Mouse (Mus musculus) hindbrain, embryonic 11.5 days (tissue): ENCODE measurements around the gene Hacd1. TPM values are rescaled to one million over a fixed set of nuclear protein-coding genes. Genes with fewer than 3 reads are reported as not detected.

Experiments
- ATAC-seq: fragments of 200-750 bp; cut with Nextera tagmentation; 2 replicates; pipeline ENCODE4 v1.8.0; 2017; ENCODE audit warnings: mild to moderate bottlenecking, moderate TSS enrichment, moderate library complexity; ENCODE audit not compliant: low FRiP score
- DNase-seq: peaks from one replicate; pipeline ENCODE4 v3.0.0-alpha.2; 2015; ENCODE audit warnings: low spot score
- H3K27ac ChIP-seq: fragments of 300-500 bp; sonication (generic); 2 replicates; pipeline ENCODE4 v1.5.1; 2014; ENCODE audit warnings: mild to moderate bottlenecking, low read depth, low read length
- H3K27me3 ChIP-seq: fragments of 300-500 bp; sonication (generic); 2 replicates; pipeline ENCODE4 v1.6.1; 2014; ENCODE audit warnings: mild to moderate bottlenecking, low read length, moderate library complexity, mixed read lengths; ENCODE audit not compliant: control insufficient read depth, insufficient read depth
- H3K36me3 ChIP-seq: fragments of 300-500 bp; sonication (generic); 2 replicates; pipeline ENCODE4 v1.6.1; 2014; ENCODE audit warnings: mild to moderate bottlenecking, low read length, moderate library complexity, mixed read lengths; ENCODE audit not compliant: control insufficient read depth, insufficient read depth
- H3K4me1 ChIP-seq: fragments of 300-500 bp; sonication (generic); replicated peaks from 2 replicates; pipeline ENCODE4 v1.6.1; 2014; ENCODE audit warnings: low read length, mixed read lengths; ENCODE audit not compliant: control insufficient read depth, insufficient read depth
- H3K4me2 ChIP-seq: fragments of 300-500 bp; sonication (generic); replicated peaks from 2 replicates; pipeline ENCODE4 v1.6.1; 2014; ENCODE audit warnings: mild to moderate bottlenecking, low read depth, low read length
- H3K4me3 ChIP-seq: fragments of 300-500 bp; sonication (generic); 2 replicates; pipeline ENCODE4 v1.5.1; 2014; ENCODE audit warnings: low read depth, low read length
- H3K9ac ChIP-seq: fragments of 300-500 bp; sonication (generic); 2 replicates; pipeline ENCODE4 v1.6.1; 2014; ENCODE audit warnings: low read depth, low read length
- H3K9me3 ChIP-seq: fragments of 300-500 bp; sonication (generic); 2 replicates; pipeline ENCODE4 v1.6.1; 2016; ENCODE audit warnings: low read length; ENCODE audit not compliant: control insufficient read depth
- WGBS: fragments of 180-500 bp; shearing (Covaris S2); extraction: QIAGEN DNeasy Blood & Tissue Kit; methylation state at CpG from one replicate; pipeline ENCODE4 v1.1.7; 2014; 5-methylcytosine and 5-hydroxymethylcytosine counted together
- polyA plus RNA-seq: library from polyadenylated mRNA; unstranded; fragments of >200 nt; fragmentation: Nextera tagmentation; extraction: Ambion mirVana; gene quantifications from 2 replicates; pipeline ENCODE4 v1.2.1, GENCODE M21; 2014

Gene Hacd1
- polyA plus RNA-seq, 1 experiment from 2014 or later, result 50.9 TPM

DNA sequence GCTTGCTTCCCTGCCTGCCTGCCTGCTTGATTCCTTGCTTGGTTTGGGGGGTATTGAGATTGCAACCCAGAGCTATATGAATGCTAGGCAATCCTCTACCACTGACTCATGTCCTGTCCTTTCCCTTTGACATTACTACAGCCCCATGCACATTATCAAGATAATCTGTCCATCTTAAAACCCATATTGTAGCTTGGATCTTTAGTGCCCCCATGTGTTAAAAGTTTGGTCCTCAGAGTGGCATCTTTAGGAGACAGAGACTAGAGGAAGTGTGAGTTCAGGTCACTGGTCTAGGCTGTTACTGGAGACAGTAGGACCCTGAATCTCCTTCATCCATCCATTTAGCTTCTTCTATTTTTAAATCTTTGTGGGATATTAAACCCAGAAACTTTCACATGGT, 123.7 kb downstream of the Hacd1 start:
- Histone ChIP-seq H3K9me3 (no peaks in the 10 kb centered on the region), H3K27ac (no peak overlapping the region), H3K36me3 (no peaks in the 10 kb centered on the region), H3K4me2 (no peak overlapping the region), H3K4me1 (no peaks in the 10 kb centered on the region), H3K9ac (no peak overlapping the region), H3K27me3 (no peaks in the 10 kb centered on the region), H3K4me3 (no peak overlapping the region)
- no peak for DNase-seq
- ATAC-seq, result no peak

DNA sequence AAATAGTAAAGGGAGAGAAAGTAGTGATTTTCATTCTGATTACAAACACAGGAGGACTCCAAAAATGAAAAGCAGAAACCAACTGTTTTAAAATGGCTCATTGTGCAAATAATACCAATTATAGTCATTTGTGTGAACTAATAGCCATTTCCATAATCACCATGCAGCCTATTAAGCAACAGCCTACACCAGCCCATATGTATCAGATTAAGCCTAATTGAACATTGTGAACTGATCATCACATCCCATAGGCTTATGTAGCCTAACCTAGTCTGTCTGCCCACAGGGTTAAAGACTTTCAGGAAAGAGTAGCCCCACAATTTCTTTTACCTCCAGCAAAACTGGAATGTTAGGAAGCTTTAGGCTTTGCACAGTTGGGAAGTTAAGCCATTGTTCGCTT, 125.2 kb downstream of the Hacd1 start:
- H3K27ac ChIP-seq, result no peak overlapping the region
- WGBS, result 88% methylated on average over 1 of the region's 1 CpGs

DNA sequence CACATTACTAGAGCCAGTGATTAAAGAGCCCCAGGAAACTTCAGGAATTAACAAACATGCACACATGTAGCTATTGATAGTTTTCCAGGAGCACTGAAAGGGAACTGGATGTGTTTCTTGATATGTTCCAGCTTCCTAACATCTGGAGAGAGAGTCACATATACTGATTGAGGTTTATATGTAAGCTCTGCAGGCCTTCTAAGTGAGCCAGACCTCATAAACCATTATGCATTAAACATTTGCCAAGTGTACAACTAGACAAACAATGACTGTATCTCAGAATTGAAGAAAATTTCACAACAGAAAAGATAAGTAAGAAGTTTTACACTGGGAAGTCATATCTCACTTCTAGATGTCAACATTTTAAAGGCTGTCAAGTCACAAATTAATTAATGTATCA, 167.4 kb downstream of the Hacd1 start:
- Histone ChIP-seq H3K4me2 (no peak overlapping the region), H3K36me3 (no peaks in the 10 kb centered on the region), H3K9me3 (no peaks in the 10 kb centered on the region), H3K4me1 (no peaks in the 10 kb centered on the region), H3K4me3 (no peak overlapping the region), H3K27ac (no peak overlapping the region), H3K27me3 (no peaks in the 10 kb centered on the region), H3K9ac (no peak overlapping the region)
- no peak for ATAC-seq
- DNase-seq, result no peak

More for the DNA sequence above, 125.2 kb downstream of the Hacd1 start:
- Histone ChIP-seq H3K36me3 (no peaks in the 10 kb centered on the region), H3K4me3 (no peak overlapping the region), H3K4me1 (no peaks in the 10 kb centered on the region), H3K27me3 (no peaks in the 10 kb centered on the region), H3K4me2 (no peak overlapping the region), H3K9ac (no peak overlapping the region), H3K9me3 (no peaks in the 10 kb centered on the region)
- DNase-seq, result no peak
- no peak for ATAC-seq

DNA sequence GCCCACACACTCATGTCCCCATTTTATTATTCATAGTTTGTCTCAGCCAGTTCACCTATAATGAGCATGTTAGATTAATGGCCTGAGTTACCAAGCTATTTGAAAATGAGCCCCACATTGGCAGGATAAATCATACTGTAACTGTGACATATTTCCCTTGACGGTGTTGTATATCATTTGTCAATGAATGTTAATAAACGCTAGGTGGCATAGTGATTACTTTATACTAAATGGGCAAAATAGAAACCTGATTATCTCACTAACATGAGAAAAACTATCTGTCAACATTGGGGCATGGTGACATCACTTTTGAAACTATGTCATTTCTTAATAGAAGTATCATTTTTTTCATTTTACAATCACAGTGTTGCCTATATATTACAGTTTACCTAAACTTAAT, 198.5 kb downstream of the Hacd1 start:
- H3K27me3 ChIP-seq, result no peaks in the 10 kb centered on the region
- no peak for DNase-seq
- no peak overlapping the region for H3K4me3 ChIP-seq
- no peak overlapping the region for H3K27ac ChIP-seq
- no peak overlapping the region for H3K9ac ChIP-seq
- ATAC-seq, result no peak
- no peak overlapping the region for H3K4me2 ChIP-seq
- 75% methylated on average over 2 of the region's 2 CpGs for WGBS
- H3K36me3 ChIP-seq, result no peaks in the 10 kb centered on the region
- no peaks in the 10 kb centered on the region for H3K9me3 ChIP-seq
- no peaks in the 10 kb centered on the region for H3K4me1 ChIP-seq

DNA sequence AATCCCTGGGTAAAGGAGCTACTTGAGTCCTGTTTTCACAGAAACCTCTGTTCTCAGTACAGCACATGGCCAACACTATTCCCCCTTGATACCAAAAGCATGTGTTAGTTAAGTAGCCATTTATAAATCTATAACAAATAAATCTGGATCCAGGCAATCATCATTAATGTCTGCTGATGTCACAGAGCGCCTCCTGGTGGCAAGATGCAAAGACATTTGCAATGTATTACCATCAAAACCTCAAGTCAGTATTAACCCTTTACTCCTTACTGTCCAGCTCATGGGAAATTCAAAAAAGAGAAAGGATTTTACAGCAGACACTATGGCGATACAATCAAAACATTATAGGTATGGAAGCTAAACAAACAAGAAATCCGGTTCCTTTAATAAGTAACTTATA, 200.4 kb downstream of the Hacd1 start:
- Histone ChIP-seq H3K4me2 (no peak overlapping the region), H3K27me3 (no peaks in the 10 kb centered on the region), H3K27ac (no peak overlapping the region), H3K9ac (no peak overlapping the region), H3K36me3 (no peaks in the 10 kb centered on the region), H3K4me1 (no peaks in the 10 kb centered on the region), H3K4me3 (no peak overlapping the region), H3K9me3 (no peaks in the 10 kb centered on the region)
- DNase-seq, result peak; percentile 37
- 61% methylated on average over 3 of the region's 3 CpGs for WGBS
- no peak for ATAC-seq

DNA sequence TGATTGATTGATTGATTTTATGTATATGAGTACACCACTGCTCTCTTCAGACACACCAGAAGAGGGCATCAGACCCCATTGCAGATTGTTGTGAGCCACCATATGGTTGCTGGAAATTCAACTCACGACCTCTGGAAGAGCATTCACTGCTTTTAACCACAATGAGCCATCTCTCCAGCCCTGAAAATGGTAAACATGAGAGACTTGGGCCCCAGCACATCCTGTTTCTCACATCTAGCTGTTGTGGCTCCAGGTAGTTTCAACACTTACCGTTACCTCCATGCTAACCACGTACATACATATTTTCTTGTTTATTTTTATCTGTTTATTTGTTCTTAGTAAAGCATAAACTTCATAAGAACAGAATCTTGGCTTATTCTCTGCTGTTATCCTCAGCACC, 219.6 kb downstream of the Hacd1 start:
- Histone ChIP-seq H3K27ac (no peak overlapping the region), H3K27me3 (no peaks in the 10 kb centered on the region), H3K4me2 (no peak overlapping the region), H3K36me3 (no peaks in the 10 kb centered on the region), H3K9ac (no peak overlapping the region), H3K4me3 (no peak overlapping the region), H3K9me3 (no peaks in the 10 kb centered on the region), H3K4me1 (no peaks in the 10 kb centered on the region)
- 83% methylated on average over 3 of the region's 3 CpGs for WGBS
- DNase-seq (no peak), ATAC-seq (no peak)

DNA sequence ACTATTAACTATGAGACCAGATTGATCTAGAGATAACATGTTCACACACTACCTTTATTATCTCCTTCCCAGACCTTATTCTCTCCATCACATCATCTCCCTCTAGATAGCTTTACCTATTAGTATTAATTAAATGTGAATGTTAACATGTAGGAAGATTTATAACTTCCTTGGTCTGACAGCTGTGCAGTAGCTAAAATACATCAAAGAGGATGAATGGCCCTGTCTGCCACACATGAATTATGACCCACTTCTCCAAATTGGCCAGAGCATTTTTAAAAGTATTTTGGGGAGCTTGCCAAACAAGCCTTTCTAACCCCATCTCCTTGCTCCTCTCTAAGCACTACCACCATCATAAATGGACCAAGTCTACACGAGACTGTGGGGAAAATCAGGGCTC, 220.9 kb downstream of the Hacd1 start:
- Histone ChIP-seq H3K4me3 (no peak overlapping the region), H3K4me1 (no peaks in the 10 kb centered on the region), H3K9ac (no peak overlapping the region), H3K9me3 (no peaks in the 10 kb centered on the region), H3K27ac (no peak overlapping the region), H3K27me3 (no peaks in the 10 kb centered on the region), H3K4me2 (no peak overlapping the region), H3K36me3 (no peaks in the 10 kb centered on the region)
- 68% methylated on average over 1 of the region's 1 CpGs for WGBS
- DNase-seq (no peak), ATAC-seq (no peak)

DNA sequence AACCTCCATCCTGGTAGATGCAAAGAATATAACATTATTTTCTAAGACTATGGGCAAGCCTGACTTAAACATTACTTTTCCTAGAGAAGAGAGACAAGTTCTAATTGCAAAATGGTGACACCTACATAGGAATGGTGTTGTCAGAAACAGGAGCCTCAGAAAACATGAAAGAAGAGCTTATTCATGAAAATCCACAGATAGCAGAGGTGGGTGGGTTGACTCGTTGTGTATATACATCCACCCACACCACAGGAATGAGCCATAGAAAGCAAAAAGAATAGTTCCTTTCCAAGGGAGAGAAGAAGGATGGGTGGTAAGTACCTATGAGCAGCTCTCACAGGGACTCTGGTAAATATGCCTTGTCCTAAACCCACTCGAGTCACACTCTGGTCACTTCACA, 239.3 kb downstream of the Hacd1 start:
- 83% methylated on average over 2 of the region's 2 CpGs for WGBS
- H3K36me3 ChIP-seq, result no peaks in the 10 kb centered on the region
- ATAC-seq, result no peak
- no peak overlapping the region for H3K27ac ChIP-seq
- no peak overlapping the region for H3K4me3 ChIP-seq
- no peak overlapping the region for H3K4me2 ChIP-seq
- no peak for DNase-seq
- H3K9me3 ChIP-seq, result no peaks in the 10 kb centered on the region
- H3K4me1 ChIP-seq, result no peaks in the 10 kb centered on the region
- H3K27me3 ChIP-seq, result no peaks in the 10 kb centered on the region
- H3K9ac ChIP-seq, result no peak overlapping the region

DNA sequence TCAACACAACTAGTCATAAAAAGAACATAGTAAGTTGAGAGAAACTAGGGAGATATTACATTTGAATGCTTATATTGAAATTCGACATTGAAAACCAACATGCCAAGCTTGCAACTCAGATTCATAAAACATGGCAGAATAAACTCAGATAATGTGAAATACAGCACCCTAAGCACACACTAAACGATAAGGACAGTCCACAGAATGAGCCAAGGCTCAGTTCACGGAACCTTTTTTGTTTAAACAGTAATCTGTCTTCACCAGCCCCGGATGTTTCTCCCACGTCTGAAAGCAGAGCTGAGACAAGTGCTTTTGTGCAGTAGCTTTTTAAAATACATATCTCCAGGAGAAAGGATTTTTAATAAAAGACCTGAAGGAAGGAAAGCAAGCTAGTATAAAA, 247.3 kb downstream of the Hacd1 start:
- Histone ChIP-seq H3K4me3 (no peak overlapping the region), H3K4me2 (no peak overlapping the region), H3K27ac (no peak overlapping the region), H3K4me1 (no peaks in the 10 kb centered on the region), H3K27me3 (no peaks in the 10 kb centered on the region), H3K9me3 (no peaks in the 10 kb centered on the region), H3K9ac (no peak overlapping the region), H3K36me3 (no peaks in the 10 kb centered on the region)
- no peak for DNase-seq
- WGBS, result 76% methylated on average over 5 of the region's 5 CpGs
- no peak for ATAC-seq
